Mouse (Mus musculus): Measurements from ENCODE around the gene Dpp8.

DNA sequence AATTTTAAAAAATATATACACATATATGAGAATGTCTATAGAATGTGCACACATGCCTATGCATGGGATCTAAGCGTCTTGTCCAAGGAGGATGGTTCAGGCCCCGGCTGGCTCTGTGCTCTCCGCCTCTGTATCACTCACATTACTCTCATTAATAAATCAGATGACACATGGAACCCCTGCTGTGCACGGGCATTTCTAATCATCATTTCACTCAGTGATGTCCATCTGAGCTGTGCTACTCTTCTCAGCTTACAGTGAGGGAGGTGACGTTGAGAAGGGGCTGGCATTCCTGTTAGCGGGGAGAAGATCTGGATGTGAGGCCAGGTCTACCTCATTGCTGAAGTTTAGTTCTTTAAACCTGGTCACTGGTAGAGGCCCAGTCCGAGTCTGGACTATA, 5.0 kb upstream of the Dpp8 start:
- TF ChIP-seq CTCF (IDR thresholded peaks at IDR 0.05; ENCODE audit: insufficient read depth, low read length) (no peak), POLR2A (IDR thresholded peaks at IDR 0.05; ENCODE audit: borderline replicate concordance, extremely low read depth, low read depth, low read length) (no peak)
